Mouse (Mus musculus): ENCODE data around the gene Ifnl2.

The Ifnl2 gene

DNA sequence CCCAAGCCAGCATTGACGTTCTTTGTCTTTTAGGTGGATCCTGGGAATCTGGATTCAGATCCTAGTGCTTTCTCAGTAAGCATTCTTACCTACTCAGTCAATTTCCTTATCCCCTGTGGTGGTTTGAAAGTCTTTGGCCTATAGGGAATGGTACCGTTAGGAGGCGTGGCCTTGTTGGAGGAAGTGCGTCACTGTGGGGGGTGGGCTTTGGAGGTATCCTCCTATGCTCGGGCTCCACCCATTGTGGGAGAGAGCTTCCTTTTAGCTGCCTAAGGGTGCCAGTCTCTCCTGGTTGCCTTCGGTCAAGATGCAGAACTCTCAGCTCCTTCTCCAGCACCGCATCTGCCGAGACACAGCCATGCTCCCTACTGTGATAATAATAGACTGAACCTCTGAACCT is 17.9 kb downstream of the Ifnl2 start:
- no peak for DNase-seq (ENCODE audit: extremely low read depth, insufficient read length, low spot score)

DNA sequence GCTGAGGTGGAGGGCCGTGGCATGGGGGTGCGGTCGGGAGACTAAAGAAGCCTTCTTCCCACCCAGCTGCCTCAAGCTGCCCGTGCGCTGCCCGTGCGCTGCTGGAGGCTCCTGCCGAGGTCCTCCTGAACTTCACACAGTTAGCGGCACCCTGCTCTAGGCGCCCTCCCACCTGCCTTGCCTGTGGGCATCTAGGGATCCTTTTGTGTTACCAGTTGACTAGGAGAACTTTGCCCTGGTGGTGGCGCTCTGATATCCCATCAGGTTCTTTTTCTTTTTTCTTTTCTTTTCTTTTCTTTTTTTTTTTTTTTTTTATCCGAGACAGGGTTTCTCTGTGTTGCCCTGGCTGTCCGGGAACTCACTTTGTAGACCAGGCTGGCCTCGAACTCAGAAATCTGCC is 19.4 kb downstream of the Ifnl2 start:
- no peak for DNase-seq (ENCODE audit: extremely low read depth, insufficient read length, low spot score)

DNA sequence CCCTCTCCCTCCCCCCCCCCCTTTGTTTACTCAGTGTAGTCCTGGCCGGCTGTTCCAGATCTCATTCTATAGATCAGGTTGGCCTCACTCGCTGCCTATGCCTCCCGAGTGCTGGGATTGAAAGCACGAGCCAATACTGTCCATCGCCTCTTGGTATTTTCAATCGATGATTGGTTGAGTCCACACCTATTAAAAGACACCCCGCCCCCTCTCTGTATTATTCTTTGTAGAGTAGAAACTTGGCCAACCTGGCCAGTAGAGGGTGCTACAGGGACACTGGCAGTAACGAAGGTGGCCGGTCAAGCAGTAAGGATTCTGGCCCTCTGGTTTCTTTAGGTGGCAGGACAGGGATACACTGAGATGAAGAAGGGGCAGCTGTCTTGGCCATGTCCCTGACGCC is 19.8 kb downstream of the Ifnl2 start:
- no peak for DNase-seq (ENCODE audit: extremely low read depth, insufficient read length, low spot score)

DNA sequence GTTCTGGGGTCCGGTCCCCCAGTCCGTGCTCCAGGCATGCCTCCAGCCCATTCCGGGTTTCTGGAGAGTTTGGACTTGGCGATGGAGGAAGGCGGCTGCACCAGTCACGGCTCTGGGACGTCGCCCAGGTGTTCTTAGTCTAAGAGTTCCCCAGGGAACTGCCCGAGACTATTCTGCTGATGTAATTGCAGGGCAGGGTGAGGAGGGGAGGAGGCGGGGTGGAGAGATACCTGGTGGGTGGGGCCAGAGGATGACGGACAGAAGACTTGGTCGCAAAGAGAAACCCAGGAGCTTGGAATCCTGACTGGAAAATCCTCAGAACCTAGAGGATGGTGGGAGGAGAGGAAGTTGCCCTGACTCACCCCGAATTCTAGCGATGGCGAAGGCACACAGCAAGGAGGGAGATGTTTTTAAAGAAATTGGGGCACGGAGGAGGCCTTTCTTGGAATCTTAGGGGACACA is 22.2 kb downstream of the Ifnl2 start:
- no peak for DNase-seq (ENCODE audit: extremely low read depth, insufficient read length, low spot score)

DNA sequence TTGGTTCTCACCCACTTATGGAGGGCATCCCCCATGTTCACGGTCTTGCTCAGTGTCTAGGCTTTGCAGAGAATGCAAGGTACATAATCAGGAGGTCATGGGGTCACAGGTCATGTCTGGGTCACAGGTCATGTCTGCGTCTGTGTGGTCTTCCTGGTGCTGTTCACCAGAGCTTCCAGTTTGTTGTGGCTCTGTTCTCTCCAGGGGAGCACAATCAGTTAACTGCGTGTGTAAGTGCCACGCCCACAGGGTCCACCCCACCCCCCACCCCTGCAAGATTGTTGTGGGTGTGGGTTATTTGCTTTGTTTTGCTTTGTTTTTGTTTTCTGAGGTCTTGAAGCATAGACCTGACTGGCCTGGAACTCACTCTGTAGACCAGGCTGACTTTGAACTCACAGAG is 26.1 kb downstream of the Ifnl2 start:
- DNase-seq (ENCODE audit: extremely low read depth, insufficient read length, low spot score), result no peak

DNA sequence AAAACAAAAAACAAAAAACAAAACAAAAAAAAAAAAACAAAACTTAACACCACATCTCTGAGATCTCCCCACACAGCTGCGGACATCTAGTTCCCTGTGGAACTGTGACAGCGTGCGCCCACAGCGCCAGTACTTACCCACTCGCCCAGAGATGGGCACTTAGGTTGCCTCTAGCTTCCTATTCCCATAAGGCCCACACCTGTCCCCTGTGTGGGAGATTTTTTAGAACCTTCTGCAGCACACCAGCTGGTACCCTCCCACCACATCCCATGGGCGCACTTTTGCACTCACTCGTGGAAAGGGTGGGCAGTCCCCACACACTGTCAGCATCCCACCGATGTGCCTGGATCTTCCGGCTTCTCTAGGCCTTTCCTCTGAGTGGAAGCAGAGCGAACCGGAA is 27.4 kb downstream of the Ifnl2 start:
- no peak for DNase-seq (ENCODE audit: extremely low read depth, insufficient read length, low spot score)

DNA sequence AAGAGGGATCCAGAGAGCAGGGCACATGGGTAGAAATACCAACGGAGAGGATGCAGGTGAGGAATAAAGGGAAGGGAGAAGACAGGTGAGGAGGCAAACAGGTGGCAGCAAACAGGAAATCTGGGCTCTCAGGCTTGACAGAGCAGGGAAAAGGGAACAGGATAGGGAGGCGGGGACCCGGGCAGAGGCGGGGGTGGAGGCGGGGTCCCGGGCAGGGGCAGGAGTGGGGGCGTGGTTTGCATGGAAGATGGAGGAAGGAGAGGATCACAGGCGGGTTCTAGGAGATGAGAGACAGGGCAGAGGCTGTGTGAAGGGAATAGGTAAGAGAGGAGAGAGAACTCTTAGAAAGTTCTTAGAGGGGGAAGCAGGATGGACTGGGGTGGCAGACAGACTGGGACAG is 31.4 kb downstream of the Ifnl2 start:
- no peak for DNase-seq (ENCODE audit: extremely low read depth, insufficient read length, low spot score)

DNA sequence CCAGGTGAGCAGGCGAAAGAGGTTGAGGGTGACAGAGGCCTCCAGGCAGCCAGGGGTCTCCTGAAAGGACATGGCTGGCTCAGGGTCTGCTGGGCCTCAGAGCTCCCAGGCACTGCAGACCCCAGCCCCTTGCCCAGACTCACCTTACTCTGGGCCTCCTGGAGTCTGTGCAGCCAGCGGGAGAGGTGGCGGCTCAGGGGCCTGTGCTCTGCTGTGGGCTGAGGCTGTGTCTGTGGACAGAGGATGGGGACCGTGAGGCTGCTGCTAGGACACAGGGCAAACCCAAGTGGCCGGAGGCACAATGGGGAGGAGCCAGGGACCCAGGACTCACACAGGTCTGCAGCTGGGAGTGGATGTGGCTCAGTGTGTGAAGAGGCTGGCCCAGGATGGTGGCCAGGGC is 32.9 kb downstream of the Ifnl2 start:
- DNase-seq (ENCODE audit: extremely low read depth, insufficient read length, low spot score), result no peak

DNA sequence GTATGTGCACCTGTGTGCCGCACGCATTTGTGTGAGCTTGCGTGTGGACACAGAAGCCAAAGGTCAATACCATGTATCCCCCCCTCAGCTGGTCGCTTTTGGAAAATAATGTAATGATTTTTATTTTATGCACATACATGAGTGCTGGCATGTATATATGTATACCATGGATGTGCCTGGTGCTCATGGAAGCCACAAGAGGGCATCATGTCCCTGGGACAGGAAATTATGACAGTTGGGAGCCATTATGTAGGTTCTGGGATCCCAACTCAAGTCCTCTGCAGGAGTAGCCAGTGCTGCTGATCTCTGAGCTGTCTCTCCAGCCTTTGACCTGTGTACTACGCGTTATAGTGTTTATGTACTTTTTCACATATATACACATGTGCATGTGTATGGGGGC is 34.1 kb downstream of the Ifnl2 start:
- DNase-seq (ENCODE audit: extremely low read depth, insufficient read length, low spot score), result no peak

DNA sequence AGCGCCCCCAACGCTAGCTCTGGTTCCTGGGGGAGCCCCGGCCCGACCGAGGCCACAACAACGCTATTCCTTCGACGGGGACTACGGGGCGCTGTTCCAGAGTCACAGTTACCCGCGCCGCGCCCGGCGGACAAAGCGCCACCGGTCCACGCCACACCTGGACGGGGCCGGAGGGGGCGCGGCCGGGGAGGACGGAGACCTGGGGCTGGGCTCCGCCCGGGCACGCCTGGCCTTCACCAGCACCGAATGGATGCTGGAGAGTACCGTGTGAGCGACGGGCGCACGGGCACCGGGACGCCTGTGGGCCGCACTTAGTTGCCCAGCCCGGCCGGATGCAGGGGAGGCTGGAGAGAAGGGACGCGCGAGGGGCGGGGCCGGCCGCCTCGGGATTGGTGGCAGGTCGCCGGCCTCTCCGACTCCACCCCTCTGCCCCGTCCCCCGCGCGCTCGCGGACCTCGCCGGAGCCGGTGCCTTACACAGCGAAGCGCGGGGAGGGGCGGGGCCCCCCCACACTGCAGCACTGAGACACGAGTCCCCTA is 43.0 kb downstream of the Ifnl2 start:
- DNase-seq (ENCODE audit: extremely low read depth, insufficient read length, low spot score), result no peak

DNA sequence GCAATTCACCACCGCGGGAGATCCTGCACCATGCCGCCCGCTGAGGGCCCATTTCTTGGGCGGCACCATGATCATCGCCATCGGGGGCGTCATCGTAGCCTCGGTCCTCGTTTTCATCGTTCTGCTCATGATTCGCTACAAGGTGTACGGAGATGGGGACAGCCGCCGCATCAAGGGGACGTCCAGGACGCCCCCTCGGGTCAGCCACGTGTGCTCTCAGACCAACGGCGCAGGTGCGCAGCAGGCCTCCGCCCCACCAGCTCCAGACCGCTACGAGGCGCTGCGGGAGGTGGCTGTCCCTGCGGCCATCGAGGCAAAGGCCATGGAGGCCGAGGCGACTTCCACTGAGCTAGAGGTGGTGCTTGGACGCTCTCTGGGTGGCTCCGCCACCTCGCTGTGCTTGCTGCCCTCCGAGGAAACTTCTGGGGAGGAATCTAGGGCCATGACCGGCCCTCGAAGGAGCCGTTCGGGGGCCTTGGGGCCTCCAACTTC is 43.5 kb downstream of the Ifnl2 start:
- no peak for DNase-seq (ENCODE audit: extremely low read depth, insufficient read length, low spot score)

DNA sequence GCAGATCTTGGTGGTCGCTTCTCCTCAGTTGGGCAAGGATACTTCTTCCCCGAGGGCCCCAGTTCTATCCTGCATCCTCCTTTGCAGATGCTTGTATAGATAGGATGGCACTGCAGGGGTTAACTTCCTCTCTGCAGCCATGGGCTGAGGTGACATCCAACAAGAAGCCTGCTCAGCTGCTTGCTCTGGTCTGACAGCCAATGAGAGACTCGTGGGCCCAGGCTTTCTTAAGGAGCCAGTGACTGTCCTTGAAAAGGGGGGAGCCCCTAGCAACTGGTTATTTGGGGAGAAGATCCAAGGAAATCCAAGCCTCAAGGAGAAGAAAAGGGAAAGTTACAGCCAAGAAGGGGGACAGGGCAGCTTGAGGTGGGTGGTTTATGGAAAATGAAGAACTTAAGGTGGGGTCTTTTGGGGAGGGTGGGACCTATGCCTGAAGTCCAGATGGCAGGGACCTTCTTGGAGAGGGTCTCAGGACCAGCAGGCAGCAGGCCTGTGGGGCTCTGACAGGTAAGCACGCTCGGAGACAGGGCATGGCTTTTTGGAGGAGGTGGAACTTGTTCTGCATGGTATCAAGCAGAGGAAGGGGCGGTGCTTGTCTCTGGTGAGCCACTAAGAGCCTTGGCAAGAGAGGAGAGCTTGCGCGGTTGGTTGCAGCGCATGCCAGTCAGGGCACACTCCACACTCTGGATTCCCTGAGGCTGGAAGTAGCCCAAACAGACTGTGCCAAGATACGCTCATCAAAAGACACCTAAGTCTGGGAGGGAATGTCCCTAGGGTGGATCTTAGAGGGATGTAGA is 45.6 kb downstream of the Ifnl2 start:
- peak; percentile 49 for DNase-seq (ENCODE audit: extremely low read depth, insufficient read length, low spot score)

DNA sequence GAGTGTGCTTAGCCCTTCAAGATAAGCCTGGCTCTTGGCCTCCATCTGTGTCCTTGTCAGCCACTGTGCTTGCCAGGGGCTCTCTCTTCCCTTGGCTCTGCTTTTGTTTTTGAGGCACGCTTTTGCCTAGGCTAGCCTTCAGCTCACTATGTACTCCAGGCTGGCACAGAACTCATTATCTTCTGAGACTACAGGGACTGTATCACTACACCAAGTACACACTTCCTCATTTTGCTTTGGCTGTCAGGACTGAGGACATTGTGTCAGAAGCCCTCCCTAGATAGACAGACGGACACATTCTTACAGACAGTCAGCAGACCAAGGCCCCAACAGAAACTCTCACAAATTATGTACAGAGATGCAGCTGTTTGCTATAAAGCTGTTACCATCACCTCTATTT is 47.5 kb downstream of the Ifnl2 start:
- DNase-seq (ENCODE audit: extremely low read depth, insufficient read length, low spot score), result no peak

DNA sequence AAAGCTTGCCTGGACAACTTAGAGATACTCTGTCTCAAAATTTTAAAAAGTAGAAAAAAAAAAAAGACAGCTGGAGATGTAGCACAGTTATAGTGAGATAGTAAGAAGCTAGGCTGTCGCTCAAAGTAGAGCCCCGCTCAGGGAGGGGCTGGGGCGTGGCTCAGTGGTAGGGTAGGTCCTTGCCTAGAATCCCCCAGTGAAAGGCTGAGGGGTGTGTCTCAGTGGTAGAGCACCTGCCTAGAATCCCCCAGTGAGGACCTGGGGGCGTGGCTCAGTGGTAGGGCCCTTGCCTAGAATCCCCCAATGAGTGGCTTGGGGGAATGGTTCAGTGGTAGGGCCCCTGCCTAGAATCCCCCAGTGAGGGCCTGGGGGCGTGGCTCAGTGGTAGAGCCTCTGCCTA is 49.9 kb downstream of the Ifnl2 start:
- DNase-seq (ENCODE audit: extremely low read depth, insufficient read length, low spot score), result no peak
